Mouse (Mus musculus): ENCODE measurements around the gene Tmem59. TPM values are rescaled to one million over a fixed set of nuclear protein-coding genes. Genes with fewer than 3 reads are reported as not detected.

The Tmem59 gene
- total and polyA plus RNA-seq, 3 experiments = 50.7 to 71.8 (median 68.5) TPM

DNA sequence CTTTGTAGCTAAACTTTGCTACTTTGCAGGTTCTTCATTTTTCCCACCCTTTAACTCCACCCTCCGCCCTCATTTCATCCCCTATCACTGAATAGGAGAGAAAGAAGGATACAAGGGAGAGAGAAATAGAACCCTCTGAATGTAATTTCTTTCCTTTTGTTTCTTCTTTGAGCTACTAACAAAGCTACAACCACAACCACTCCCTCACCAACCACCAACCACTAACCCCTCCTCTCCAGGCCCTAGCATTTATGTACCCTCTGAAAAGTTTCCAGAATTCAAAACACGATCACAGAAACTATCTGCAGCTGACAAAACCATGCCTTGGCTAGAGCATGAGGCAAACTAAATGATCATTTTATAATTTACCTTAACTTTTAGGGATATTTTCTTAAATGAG is 18.3 kb downstream of the Tmem59 start:
- in situ Hi-C loops (cut with MboI; ENCODE audit: low pct_ligation_motif_present, low pct_unique_long_range_greater_than_20kb, low sequenced_read_pairs) = no loop called here

DNA sequence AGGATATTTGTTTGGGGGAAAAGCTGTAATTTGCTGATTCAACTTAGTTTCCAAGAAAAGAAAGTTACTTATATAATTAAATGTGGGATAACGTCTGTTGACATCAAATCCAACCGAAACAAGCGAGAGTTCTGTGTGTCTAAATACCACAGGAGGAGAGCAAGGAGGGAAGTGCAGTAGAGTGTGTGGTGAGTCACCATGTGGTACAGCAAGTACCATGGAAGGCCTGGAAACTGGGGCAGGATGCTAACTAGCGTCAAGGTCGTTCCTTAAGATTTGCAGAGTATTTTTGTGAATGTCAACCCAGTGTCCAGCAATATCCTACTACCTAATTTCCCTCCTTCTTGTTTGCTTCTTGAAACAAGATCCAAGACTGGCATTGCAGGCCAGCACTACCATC is 19.9 kb downstream of the Tmem59 start:
- Histone ChIP-seq H3K9me3 (replicated peaks; ENCODE audit: low read length) (no peaks in the 10 kb centered on the region), H3K27ac (ENCODE audit: insufficient read depth, low read depth) (no peak overlapping the region), H3K4me3 (replicated peaks in 1 of 3; ENCODE audit: low read depth in 2 of 3, low read length in 2 of 3, poor library complexity in 1 of 3) (no peak overlapping the region), H3K79me2 (replicated peaks; ENCODE audit: control insufficient read depth, extremely low read depth, insufficient read depth, poor library complexity, severe bottlenecking) (no peaks in the 10 kb centered on the region; the same call in 1 of the 2 replicates), H3K4me1 (ENCODE audit: control insufficient read depth in 1 of 2, insufficient read depth in 2 of 2) (peaks cover 0 to 3% of the 10 kb centered on the region in 2 experiments; a peak in 1 of 4 replicates), H3K9ac (ENCODE audit: insufficient read depth, low read depth) (no peak overlapping the region), H3K36me3 (replicated peaks in 1 of 2; ENCODE audit: control insufficient read depth in 1 of 2, insufficient read depth in 1 of 2, low read length in 1 of 2) (peaks cover 60 to 89% of the 10 kb centered on the region in 2 experiments), H3K27me3 (replicated peaks) (no peaks in the 10 kb centered on the region), H3K4me2 (ENCODE audit: insufficient read depth, low read depth, poor library complexity, severe bottlenecking) (no peak overlapping the region)
- TF ChIP-seq MYC (IDR thresholded peaks at IDR 0.05; ENCODE audit: low read depth, low read length) (no peak), ZC3H11A (IDR thresholded peaks at IDR 0.05; ENCODE audit: low read depth, low read length) (no peak), ELF1 (IDR thresholded peaks at IDR 0.05; ENCODE audit: low read depth, low read length) (no peak), TCF12 (IDR thresholded peaks at IDR 0.05; ENCODE audit: low read depth, low read length) (no peak), POLR2AphosphoS2 (IDR thresholded peaks at IDR 0.05; ENCODE audit: low read depth, low read length) (no peak), JUN (IDR thresholded peaks at IDR 0.05; ENCODE audit: insufficient read depth, low read depth, low read length) (no peak), PAX5 (IDR thresholded peaks at IDR 0.05; ENCODE audit: low read length) (no peak), SMC3 (IDR thresholded peaks at IDR 0.05; ENCODE audit: low read depth, low read length) (no peak), ETS1 (conservative IDR thresholded peaks at IDR 0.05; ENCODE audit: low read depth, low read length) (no peak), MXI1 (IDR thresholded peaks at IDR 0.05; ENCODE audit: low read depth, low read length) (no peak), USF2 (conservative IDR thresholded peaks at IDR 0.05; ENCODE audit: low read depth, low read length) (no peak), USF1 (IDR thresholded peaks at IDR 0.05; ENCODE audit: low read depth, low read length) (no peak), SIN3A (IDR thresholded peaks at IDR 0.05; ENCODE audit: low read length) (no peak), ZMIZ1 (IDR thresholded peaks at IDR 0.05; ENCODE audit: low read depth, low read length) (no peak), MAZ (IDR thresholded peaks at IDR 0.05; ENCODE audit: low read depth, low read length) (no peak)
- in situ Hi-C loops (cut with MboI; ENCODE audit: low pct_ligation_motif_present, low pct_unique_long_range_greater_than_20kb, low sequenced_read_pairs) = no loop called here
- dilution Hi-C loops (cut with MboI; ENCODE audit: extremely low pct_ligation_motif_present, extremely low pct_unique_long_range_greater_than_20kb, low sequenced_read_pairs) = no loop called here
- no peak for DNase-seq (ENCODE audit: extremely low read depth)

More for the DNA sequence above, 18.3 kb downstream of the Tmem59 start:
- dilution Hi-C loops (cut with MboI; ENCODE audit: extremely low pct_ligation_motif_present, extremely low pct_unique_long_range_greater_than_20kb, low sequenced_read_pairs) = no loop called here
- Histone ChIP-seq H3K4me1 (ENCODE audit: control insufficient read depth in 1 of 2, insufficient read depth in 2 of 2) (peaks cover 0 to 6% of the 10 kb centered on the region in 2 experiments; a peak in 1 of 4 replicates), H3K79me2 (replicated peaks; ENCODE audit: control insufficient read depth, extremely low read depth, insufficient read depth, poor library complexity, severe bottlenecking) (no peaks in the 10 kb centered on the region; the same call in 1 of the 2 replicates), H3K9ac (ENCODE audit: insufficient read depth, low read depth) (no peak overlapping the region), H3K4me2 (ENCODE audit: insufficient read depth, low read depth, poor library complexity, severe bottlenecking) (no peak overlapping the region), H3K36me3 (replicated peaks in 1 of 2; ENCODE audit: control insufficient read depth in 1 of 2, insufficient read depth in 1 of 2, low read length in 1 of 2) (peaks cover 59 to 88% of the 10 kb centered on the region in 2 experiments), H3K4me3 (replicated peaks in 1 of 3; ENCODE audit: low read depth in 2 of 3, low read length in 2 of 3, poor library complexity in 1 of 3) (no peak overlapping the region), H3K27ac (ENCODE audit: insufficient read depth, low read depth) (no peak overlapping the region), H3K27me3 (replicated peaks) (no peaks in the 10 kb centered on the region), H3K9me3 (replicated peaks; ENCODE audit: low read length) (no peaks in the 10 kb centered on the region)
- DNase-seq (ENCODE audit: extremely low read depth) = no peak
- TF ChIP-seq ELF1 (IDR thresholded peaks at IDR 0.05; ENCODE audit: low read depth, low read length) = no peak
- no peak for TF ChIP-seq KAT2A (IDR thresholded peaks at IDR 0.05; ENCODE audit: insufficient replicate concordance, low read length)
- TF ChIP-seq ZC3H11A (IDR thresholded peaks at IDR 0.05; ENCODE audit: low read depth, low read length) = no peak
- no peak for TF ChIP-seq PAX5 (IDR thresholded peaks at IDR 0.05; ENCODE audit: low read length)
- TF ChIP-seq BHLHE40 (IDR thresholded peaks at IDR 0.05; ENCODE audit: low read depth, low read length) = no peak
- TF ChIP-seq MXI1 (IDR thresholded peaks at IDR 0.05; ENCODE audit: low read depth, low read length) = no peak
- TF ChIP-seq TCF12 (IDR thresholded peaks at IDR 0.05; ENCODE audit: low read depth, low read length) = no peak
- TF ChIP-seq CTCF (conservative IDR thresholded peaks at IDR 0.05 in 1 of 2, IDR thresholded peaks at IDR 0.05 in 1 of 2; ENCODE audit: low read depth in 2 of 2, low read length in 2 of 2) = no peak
- no peak for TF ChIP-seq MYC (IDR thresholded peaks at IDR 0.05; ENCODE audit: low read depth, low read length)
- TF ChIP-seq USF1 (IDR thresholded peaks at IDR 0.05; ENCODE audit: low read depth, low read length) = no peak
- TF ChIP-seq POLR2A (IDR thresholded peaks at IDR 0.05; ENCODE audit: low read depth, low read length) = no peak
- TF ChIP-seq JUND (conservative IDR thresholded peaks at IDR 0.05; ENCODE audit: low read depth, low read length) = no peak
- no peak for TF ChIP-seq UBTF (IDR thresholded peaks at IDR 0.05; ENCODE audit: low read depth, low read length)
- TF ChIP-seq CHD2 (IDR thresholded peaks at IDR 0.05; ENCODE audit: low read length) = no peak
- no peak for TF ChIP-seq ETS1 (conservative IDR thresholded peaks at IDR 0.05; ENCODE audit: low read depth, low read length)
- no peak for TF ChIP-seq ZMIZ1 (IDR thresholded peaks at IDR 0.05; ENCODE audit: low read depth, low read length)
